Mouse (Mus musculus): ENCODE data around the gene Robo1.

The Robo1 gene

DNA sequence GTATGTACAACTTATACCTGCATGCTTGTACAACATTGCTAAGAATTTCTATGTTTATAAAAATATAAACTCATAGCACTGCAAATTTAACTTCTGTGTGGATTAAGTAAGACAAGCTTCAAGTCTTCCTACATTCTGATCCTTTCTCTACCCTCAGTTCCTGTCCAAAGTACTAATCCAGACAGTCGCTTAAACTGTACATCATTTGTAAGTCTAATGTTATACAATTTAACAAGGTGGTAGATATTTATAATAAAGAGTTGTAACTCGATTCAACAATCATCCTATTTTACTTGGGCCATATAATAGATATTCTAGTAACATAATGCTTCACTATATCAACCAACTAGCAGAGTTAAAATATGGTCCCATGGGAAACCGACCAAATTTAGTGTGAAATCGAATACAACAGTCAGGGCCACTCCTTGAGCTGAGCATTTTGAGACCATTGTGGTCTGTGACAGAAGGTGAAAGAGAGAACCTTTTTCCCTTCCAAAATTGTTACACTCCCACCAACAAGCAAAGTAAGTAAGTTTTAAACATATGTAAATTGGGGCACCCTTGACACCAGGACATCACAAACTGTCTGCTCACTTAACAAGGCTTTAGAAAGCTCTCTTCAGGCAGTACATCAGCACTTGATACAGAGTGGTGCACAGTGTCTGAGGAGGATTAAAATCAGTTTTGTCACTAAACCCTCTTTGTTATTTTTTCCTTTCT, 295.5 kb downstream of the Robo1 start:
- no peak for DNase-seq (ENCODE audit: low spot score)

DNA sequence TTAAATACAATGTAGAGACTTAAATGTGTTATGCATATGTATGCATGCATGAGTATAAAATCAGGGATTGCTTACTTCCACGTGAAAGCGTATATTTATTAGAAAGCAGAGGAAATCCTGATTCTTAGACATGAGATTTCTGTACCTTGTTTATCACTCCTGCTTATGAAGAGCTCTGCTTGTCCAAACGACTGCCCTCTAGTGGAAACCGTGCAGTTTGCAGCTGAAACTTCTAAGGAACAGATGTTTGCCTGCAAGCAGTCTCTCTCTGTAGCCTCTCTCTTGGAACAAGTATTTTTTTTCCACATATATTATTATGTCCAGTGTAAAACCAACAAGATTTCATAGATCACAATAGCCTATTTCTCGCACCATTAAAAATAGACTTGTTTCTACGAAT, 297.0 kb downstream of the Robo1 start:
- peak; percentile 66 for DNase-seq (ENCODE audit: low spot score)

DNA sequence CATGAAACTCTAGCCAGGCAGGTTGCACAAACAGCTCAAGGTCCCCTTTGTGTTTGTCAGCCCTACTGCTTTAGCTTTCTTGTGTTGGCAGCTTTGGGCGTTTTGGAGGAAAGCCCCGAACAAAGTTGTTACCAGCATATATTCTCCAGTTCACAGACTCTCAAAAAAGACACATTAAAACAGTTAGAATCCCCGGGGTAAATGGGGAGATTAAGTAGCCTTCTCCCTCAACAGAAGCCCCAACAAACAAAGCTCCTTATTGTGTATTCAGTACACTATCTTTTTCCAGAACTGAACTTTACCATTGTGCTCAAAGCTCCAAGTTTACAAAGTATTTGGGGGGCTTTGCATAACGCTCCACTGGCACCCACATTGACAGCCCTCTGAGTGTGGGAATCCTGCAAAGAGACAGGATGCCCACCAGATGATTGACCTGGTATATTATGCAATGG, 302.6 kb downstream of the Robo1 start:
- no peak for DNase-seq (ENCODE audit: low spot score)

DNA sequence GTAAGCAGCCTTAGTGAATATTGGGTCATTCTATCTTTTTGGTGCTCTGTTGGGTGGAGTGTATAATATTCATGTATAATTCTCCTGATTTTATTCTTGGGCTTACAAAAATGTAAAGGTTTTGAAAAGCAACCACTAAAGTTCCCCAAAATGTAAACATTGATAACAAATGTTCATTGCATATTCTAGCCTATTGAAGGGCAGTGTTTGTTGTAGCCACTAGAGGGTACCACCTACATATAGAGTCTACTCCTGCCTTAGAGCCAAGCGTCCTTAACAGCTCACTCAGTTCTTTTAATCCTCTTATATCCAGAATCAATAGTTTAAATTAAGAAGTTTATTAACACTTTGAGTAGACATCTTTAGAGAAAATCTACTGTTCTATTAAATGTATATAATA, 306.8 kb downstream of the Robo1 start:
- no peak for DNase-seq (ENCODE audit: low spot score)

DNA sequence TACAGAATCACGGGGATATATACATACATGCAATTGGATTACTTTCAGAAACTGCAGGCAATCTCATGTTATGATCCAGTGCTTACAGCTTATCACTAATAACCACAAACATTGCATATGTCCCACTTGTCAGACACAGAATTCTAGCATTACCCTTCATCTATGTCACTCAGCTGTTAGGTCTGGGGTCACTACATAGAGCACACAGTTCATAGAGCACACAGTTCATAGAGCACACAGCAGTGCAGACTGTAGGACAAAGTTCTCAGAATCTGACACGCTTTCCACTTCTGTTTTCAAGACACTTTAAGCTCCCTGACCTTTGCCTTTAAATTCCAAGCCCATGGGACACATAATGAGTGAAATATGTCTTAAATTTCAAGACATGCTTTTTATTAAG, 307.3 kb downstream of the Robo1 start:
- peak; percentile 3 for DNase-seq (ENCODE audit: low spot score)

DNA sequence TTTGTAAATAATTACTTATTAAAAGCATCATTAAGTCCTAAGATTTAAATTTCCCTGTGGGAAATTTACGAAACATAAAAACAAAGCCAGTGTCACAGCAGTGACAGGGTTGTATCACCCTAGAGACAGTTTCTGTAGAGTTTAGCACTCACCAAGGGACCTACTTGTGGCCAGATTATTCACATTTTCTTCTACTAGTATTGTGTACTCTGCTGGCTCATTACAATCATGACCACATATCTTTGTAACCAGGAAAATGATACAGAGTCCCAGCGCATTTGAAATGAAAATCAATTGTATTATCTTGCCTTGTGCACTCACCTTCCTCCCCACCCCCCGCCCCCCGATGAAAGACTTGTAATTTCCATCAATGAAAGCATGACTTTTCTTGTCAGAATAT, 314.3 kb downstream of the Robo1 start:
- no peak for DNase-seq (ENCODE audit: low spot score)

DNA sequence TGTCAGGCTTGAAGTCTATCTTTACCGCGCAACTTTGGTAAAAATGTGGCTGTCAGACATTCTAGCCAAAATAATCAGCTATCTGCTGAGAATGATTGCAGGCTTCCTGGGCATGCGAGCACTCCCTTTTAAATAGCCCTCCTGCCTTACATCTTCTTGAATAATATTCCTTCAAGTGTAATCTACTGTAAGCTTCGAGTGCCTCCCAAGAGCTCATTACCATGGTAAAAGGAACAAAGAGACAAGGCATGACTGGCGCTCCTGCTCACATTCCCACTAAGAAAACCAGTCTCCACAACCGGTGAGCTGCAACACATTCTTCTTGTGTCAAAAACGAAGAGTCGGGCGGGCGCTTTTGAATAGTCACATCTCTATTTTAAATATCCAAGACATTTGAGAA, 314.8 kb downstream of the Robo1 start:
- no peak for DNase-seq (ENCODE audit: low spot score)

DNA sequence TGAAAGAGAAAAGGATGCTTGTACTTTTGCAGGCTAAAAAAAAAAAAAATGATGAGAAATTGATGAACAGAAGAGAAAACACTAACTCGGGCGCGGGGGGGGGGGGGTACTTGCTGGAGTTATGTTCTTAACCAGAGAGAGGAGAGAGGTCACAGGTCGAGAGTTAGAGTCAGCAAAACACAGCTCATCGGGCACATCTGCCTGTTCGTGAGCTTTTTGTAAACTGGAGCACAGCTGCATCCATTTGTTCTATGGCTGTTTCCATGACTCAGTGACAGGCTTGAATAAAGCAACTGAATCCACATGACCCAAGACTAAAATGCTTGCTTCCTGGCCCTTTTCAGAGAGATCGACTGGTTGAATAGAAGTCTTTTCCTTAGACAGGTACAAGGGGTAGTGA, 325.7 kb downstream of the Robo1 start:
- DNase-seq (ENCODE audit: low spot score), result no peak

DNA sequence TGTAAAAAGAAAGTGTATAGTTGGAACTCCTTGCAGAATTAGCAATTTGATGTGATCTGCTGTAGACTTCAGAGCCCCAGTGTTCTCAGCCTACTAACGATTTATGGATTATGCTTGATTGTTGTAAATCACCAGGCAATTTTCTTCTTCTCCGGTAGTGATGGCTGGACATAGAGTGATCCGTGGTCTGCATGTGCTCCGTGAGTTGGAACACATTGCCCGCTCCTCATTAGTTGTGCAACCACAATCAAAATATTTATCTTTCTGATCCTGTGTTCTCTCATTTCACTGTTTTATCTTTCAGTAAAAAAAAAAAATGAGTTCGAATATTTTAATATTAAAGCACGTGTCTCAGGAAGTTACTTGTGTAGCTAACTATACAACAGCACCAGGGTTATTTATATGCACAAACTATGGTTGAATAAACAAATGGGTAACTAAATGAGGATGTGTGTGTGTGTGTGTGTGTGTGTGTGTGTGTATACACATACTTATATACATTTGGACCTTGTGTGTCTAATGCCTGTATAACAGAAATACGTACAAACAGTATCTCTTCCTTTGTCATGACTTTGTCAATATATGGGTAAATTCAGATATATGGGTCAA, 331.3 kb downstream of the Robo1 start:
- no peak for DNase-seq (ENCODE audit: low spot score)

DNA sequence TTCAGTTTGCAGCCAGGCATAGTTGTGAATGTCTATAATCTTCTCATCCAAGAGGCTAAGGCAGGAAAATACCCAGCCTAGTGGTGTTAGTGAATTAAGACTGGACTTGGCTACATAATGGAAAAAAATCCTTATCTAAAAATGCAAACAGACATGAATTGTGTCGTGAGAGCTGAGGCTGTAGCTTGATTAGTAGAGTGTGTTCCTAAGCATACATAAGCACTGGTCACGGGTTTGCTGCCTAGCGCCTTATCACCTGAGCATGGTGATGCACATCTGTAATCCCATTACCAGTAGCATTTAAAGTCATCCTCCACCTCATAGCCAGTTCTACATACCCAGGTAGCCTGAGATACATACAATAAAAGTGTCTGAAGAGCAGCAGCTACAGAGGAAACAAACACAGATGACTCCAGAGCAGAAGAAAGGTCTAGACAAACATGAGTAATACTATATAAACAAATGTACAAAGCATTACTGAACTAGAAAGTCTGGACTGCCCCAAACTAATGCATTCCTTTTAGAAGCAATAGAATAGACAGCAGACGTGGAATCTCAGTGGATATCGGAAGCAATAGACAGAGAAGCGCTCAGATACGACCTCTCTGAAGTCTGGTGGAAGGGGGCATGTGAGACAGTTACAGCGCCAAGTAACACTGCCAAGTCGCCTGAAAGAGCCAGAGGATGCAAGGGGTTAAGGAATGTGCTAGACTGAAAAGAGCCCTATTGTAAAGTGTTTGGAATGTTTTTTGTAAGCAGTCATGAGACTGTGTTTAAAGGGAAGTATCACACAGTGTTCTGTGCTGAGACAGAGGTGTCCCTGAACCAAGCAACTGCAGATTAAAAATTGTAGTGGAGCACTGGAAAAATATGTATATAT, 333.1 kb downstream of the Robo1 start:
- DNase-seq (ENCODE audit: low spot score), result no peak

DNA sequence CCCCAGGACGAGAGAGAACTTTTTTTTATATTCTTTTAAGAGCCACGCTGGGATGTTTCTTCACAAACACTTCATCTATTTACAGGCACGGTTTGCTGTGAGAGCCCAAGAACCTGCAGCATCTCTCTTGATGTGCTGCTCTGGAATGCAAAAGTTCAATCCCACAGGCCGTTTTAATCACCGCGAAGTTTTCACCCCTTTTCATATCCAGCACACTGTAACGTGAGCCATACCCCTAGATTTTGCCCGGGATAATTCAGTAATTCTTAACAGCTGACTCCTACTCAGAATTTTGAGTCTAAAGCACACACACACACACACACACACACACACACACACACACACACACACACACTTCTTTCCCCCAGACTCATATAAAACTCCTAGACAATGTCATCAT, 337.8 kb downstream of the Robo1 start:
- no peak for DNase-seq (ENCODE audit: low spot score)

DNA sequence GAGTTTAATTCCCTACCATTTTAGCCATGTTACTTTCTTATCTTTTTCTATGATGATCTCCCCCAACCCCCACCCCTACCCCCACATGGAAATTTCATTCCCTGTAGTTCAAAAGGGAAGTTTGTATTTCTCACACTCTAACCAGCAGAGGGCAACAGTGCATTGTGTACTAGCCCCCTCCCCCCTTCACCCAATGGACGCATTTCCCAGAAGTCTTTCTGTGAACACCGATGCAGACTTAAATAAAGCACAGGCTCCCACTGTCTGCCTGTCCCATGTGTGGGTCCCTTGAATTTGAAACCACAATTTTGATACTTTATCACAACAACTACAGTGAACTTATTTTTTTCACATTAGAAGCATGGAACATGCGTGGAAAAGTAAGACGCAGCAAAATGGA, 341.2 kb downstream of the Robo1 start:
- DNase-seq (ENCODE audit: low spot score), result no peak

DNA sequence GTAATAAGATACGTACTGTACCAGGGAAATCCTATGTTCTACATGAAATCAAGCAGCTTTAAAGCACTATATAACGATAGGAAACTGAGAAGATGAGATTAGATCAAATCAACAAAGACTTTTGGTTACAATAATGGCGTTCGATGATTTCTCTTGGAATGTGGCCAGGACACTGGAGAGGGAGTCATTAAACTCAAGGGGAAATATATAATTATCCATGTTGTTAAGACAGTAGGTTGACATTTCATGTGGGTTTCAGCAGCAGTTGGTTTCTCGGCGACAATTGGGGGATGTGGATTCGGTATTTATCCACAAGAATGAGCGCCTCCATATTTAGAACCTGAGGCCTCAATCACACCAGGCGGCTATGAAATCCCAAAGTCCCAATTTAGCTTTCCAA, 347.3 kb downstream of the Robo1 start:
- DNase-seq (ENCODE audit: low spot score), result no peak

DNA sequence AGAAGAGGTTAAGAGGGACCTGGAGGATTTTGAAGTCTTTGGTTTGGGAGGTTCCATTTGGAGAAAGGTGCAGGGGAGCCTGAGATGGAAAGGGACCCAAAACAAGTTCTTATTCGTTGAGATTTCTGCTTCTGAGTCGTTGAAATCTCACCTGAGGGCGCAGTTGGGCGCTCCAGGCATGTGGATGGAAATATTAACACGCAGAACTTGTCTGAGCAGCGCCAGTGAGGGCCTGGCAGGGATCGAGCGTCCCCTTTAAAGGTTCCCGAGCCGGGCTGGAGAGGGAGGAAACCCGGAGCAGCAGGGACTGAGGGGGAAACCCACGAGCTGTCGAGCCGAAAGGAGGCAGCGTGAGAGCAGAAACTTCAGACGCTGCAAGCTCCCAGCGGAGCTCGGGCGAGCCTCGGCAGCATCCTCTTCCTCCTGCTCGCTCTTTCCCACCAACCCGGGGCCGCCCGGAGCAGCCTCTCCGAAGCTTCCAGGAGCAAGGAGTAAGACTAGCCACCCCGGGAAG, 354.8 kb downstream of the Robo1 start:
- DNase-seq (ENCODE audit: low spot score), result no peak

DNA sequence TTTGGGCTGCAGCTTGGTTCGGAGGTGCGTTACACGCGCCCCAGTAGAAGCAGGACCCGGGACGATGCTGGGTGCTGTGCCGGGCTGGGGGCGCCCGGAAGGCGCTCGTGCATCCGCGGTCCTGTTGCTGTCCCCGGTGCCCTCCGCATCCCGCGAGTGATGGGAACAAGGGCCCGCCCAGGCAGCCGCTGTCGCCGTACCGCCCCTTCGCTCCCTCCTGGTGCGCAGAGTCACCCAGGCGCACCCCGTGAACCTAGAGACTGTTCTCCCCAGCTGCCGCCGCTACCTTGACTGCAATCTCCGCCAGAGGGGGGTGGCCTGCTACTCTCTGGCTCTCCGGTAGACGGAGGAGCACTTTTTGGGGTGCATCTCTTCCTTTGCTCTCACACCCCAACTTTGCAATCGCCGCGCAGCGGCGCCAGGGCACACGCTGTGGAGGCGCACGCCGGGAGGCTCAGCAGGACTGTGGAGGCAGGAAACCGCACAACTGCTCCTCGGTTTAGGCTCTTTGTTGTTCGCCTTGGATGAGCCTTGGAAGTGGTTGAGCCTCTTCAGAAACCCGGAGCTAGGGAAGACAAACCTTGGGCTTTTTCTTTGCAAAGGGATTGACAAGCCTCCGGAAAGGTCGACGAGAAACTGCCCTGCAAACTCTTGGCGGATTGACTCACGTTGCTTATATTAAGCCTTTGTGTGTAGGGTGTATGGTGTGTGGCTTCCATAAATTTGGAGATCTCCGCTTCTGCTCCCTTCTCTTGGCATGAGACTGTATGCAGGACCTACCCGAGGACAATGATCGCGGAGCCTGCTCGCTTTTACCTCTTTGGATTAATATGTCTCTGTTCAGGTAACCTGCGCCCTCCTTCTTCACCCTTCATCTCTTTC, 355.5 kb downstream of the Robo1 start:
- no peak for DNase-seq (ENCODE audit: low spot score)

DNA sequence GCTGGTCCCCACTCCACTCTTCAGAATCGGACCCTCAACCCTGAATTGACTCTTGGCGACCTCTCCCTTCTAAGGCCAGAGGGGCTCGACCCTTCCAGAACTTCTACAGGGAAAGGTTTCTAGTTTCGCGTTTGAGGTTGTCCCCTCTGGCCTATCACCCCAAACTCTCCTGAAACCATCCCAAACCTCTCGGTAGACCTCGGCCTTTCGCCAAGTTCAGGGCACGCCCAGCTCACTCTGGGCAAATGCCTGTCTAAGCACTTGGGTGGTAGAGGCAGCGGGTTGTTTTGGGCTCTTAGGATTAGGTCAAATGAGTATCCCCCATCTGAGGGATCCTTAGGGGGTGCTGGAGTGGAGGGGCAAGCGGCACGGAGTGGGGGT, 356.1 kb downstream of the Robo1 start:
- no peak for DNase-seq (ENCODE audit: low spot score)

DNA sequence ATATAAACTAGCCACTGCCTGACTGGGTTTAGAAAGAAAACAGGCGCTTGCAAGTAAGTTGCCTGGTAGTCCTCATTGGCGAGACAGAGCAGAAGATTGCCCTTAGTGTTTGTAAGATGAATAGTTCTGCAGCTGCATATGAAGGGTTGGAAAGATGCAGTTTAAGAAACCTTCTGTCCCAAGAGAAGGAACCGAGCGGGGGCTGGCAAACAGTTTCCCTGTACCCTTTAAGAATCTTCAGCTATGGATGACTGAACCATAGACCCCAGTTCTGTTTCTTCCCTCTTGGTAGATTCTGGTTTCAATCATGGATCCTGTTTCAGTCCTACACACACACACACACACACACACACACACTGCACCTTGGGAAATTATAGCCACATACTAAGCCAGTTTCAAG, 356.7 kb downstream of the Robo1 start:
- DNase-seq (ENCODE audit: low spot score), result no peak

DNA sequence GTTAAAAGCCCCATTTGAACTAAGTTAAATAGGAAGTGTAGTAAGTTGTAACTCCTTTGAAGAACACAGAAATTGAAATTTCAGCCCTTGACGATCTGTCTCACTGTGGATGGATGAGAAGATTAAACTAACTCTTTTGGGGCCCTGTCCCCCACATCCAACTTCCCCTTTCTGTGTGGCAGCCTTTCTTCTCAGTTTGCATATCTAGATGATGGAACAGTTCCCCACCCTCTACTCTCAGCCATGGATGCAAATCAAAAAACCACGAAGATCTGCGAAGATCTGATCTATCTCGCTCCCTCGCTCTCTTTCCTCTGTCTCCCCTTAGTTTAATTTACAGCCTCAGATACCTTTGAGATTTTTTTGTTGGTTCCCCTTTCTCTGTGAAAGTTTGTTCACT, 357.3 kb downstream of the Robo1 start:
- DNase-seq (ENCODE audit: low spot score), result no peak

DNA sequence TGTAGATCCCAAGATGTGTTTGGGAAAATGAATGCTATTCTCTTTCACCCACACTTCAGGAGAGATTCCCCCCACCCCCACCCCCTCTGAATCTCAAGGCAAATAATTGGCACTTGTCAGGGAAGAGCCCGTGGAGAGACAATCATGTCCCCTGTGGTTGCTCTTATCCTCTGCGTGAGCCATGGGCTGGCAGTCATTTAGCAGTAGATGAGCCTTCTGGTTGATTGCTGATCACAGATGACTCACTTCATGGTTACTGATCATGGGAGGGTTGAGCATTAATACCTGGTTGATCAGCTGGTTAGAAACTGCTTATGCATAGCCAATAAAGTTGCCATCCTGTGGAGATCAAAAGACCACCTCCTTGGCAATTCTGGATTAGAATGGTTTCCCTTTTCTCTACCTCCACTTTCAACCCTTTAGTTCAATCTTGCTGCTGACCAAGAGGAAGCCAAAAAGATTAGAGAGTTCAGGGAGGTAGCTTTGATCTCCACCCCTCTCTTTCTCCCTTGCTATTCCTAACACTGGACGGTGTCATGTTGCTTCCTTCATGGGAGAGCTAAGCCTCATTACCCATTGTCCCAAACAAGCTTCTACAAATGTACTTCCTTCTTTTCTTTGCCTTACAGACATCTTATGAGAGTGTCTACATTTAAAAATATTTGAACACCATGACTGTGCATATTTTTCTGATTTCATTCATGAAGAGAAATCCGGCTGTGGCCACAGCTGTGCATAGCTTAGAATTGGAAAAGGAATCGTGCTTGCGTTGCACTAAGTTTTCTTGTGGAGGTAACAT, 362.3 kb downstream of the Robo1 start:
- DNase-seq (ENCODE audit: low spot score), result no peak

DNA sequence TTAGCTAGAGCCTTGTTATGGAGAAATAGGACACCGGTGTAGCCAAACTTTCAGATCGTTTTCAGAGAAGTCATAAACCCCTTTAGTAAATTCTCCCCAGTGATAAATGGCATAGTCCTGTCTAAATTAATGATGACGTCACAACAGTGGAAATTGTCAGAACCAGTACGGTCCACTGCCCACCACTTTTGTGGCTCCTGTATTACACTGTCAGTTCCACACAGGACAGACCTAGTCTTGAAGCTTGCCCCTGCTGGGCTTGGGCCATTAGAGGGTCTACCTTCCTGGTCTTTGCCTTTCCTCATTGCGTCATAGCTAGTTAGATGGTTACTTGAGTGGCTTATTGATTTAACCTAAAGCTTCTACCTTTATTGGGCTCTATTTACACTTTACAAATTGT, 369.1 kb downstream of the Robo1 start:
- DNase-seq (ENCODE audit: low spot score), result no peak

DNA sequence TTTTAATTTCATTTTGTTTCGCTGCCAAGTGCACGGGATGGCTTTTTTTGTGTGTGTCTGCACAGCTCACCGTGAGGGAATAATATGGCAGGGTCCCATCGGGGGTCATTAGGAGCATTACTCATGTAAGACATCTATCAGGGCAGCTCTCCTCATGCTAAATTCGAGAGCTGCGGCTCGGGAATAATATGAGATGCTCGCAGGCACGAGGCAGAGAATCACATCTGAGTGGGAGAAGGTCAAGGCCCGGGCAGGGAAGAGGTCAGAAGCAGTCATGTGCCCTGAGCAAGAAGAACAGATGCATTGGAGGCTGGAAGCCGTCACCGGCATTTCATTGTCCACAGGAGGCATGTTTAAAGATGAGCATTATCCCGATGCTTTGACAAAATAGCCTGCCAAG, 370.3 kb downstream of the Robo1 start:
- no peak for DNase-seq (ENCODE audit: low spot score)

Data from adipocyte (in vitro differentiated cells).